Mouse (Mus musculus): ENCODE results near the gene Plod3.

- TF ChIP-seq CTCF (IDR thresholded peaks at IDR 0.05) (no peak), EP300 (IDR thresholded peaks at IDR 0.05) (no peak)
These were observed 12.6 kb downstream of the Plod3 start for GRCm38 (mm10) chr5:136999449-136999848.

Data from lung, postnatal 0 days (tissue).